Mouse (Mus musculus): ENCODE measurements around the gene Chrna9.

The Chrna9 gene

GRCm38 (mm10) chr5:65934783-65935182 is at the start of gene Chrna9:
TSS of gene Chrna9 (plus strand) at chr5:65934921.
- peak; percentile 59 to 72 for DNase-seq

- DNase-seq: no peak
Measured at GRCm38 (mm10) chr5:65885699-65886443, 48.9 kb upstream of the Chrna9 start.

- DNase-seq: no peak
Measured at GRCm38 (mm10) chr5:65888102-65888501, 46.6 kb upstream of the Chrna9 start.

GRCm38 (mm10) chr5:65888998-65889397 is 45.7 kb upstream of the Chrna9 start:
- no peak for DNase-seq

GRCm38 (mm10) chr5:65891251-65891826 is 43.4 kb upstream of the Chrna9 start:
- no peak for DNase-seq

GRCm38 (mm10) chr5:65895121-65895692 is 39.5 kb upstream of the Chrna9 start:
- DNase-seq: no peak

GRCm38 (mm10) chr5:65895764-65896163 is 39.0 kb upstream of the Chrna9 start:
- DNase-seq: no peak

GRCm38 (mm10) chr5:65897731-65898130 is 37.0 kb upstream of the Chrna9 start:
- DNase-seq: no peak

GRCm38 (mm10) chr5:65898683-65899082 is 36.0 kb upstream of the Chrna9 start:
- no peak for DNase-seq

GRCm38 (mm10) chr5:65900113-65900512 is 34.6 kb upstream of the Chrna9 start:
- DNase-seq: no peak

GRCm38 (mm10) chr5:65900862-65901265 is 33.9 kb upstream of the Chrna9 start:
- DNase-seq: peak; percentile 68 to 83

- DNase-seq: peak in 1 of 2 experiments; percentile 23
Measured at GRCm38 (mm10) chr5:65901868-65902418, 32.8 kb upstream of the Chrna9 start.

- DNase-seq: no peak
Measured at GRCm38 (mm10) chr5:65902811-65903210, 31.9 kb upstream of the Chrna9 start.

GRCm38 (mm10) chr5:65904476-65904875 is 30.2 kb upstream of the Chrna9 start:
- DNase-seq: peak in 1 of 2 experiments; percentile 62

- no peak for DNase-seq
Measured at GRCm38 (mm10) chr5:65908751-65909150, 26.0 kb upstream of the Chrna9 start.

GRCm38 (mm10) chr5:65909321-65909720 is 25.4 kb upstream of the Chrna9 start:
- DNase-seq: no peak

- DNase-seq: peak; percentile 85 to 90
Measured at GRCm38 (mm10) chr5:65910398-65910797, 24.3 kb upstream of the Chrna9 start.

- DNase-seq: peak; percentile 58 to 74
Measured at GRCm38 (mm10) chr5:65911676-65912075, 23.0 kb upstream of the Chrna9 start.

GRCm38 (mm10) chr5:65912201-65912600 is 22.5 kb upstream of the Chrna9 start:
- peak in 1 of 2 experiments; percentile 39 for DNase-seq

GRCm38 (mm10) chr5:65913126-65913525 is 21.6 kb upstream of the Chrna9 start:
- peak in 1 of 2 experiments; percentile 7 for DNase-seq

- no peak for DNase-seq
Measured at GRCm38 (mm10) chr5:65914342-65914741, 20.4 kb upstream of the Chrna9 start.

GRCm38 (mm10) chr5:65916930-65917329 is 17.8 kb upstream of the Chrna9 start:
- DNase-seq: no peak

GRCm38 (mm10) chr5:65918601-65919000 is 16.1 kb upstream of the Chrna9 start:
- no peak for DNase-seq

GRCm38 (mm10) chr5:65919326-65919725 is 15.4 kb upstream of the Chrna9 start:
- no peak for DNase-seq
